Mouse (Mus musculus) urinary bladder, adult 2 months (tissue): ENCODE data around the gene Igsf10. TPM values are rescaled to one million over a fixed set of nuclear protein-coding genes. Genes with fewer than 3 reads are reported as not detected.

Experiments
- DNase-seq: peaks from one replicate; pipeline ENCODE4 v3.0.0; 2022; ENCODE audit warnings: low spot score
- polyA plus RNA-seq: library from polyadenylated mRNA; depleted of rRNA; stranded (reverse); fragments of >200 nt; gene quantifications from 2 replicates; pipeline ENCODE4 v1.2.3, GENCODE M21; 2012; rRNA removed

The Igsf10 gene
- polyA plus RNA-seq, 1 experiment = 7.0 TPM

- no peak for DNase-seq
These were observed 53.6 kb downstream of the Igsf10 start for GRCm38 (mm10) chr3:59290551-59290950.

GRCm38 (mm10) chr3:59278620-59279019, 65.6 kb downstream of the Igsf10 start:
- DNase-seq = no peak

GRCm38 (mm10) chr3:59278254-59278533, 66.0 kb downstream of the Igsf10 start:
- no peak for DNase-seq

GRCm38 (mm10) chr3:59277502-59278253, 66.5 kb downstream of the Igsf10 start:
- no peak for DNase-seq

- no peak for DNase-seq
These were observed 73.4 kb downstream of the Igsf10 start for GRCm38 (mm10) chr3:59270811-59271210.

Other genes starting within 250 kb of the Igsf10 start
- 0.51 and 0.56 TPM in 2 replicates for gene Gpr171, start 242.6 kb downstream of the Igsf10 start, polyA plus RNA-seq
- gene P2ry14, start 190.8 kb downstream of the Igsf10 start, polyA plus RNA-seq = 2.0 and 2.8 TPM in 2 replicates
- gene Gpr87, start 149.3 kb downstream of the Igsf10 start, polyA plus RNA-seq = 13.8 and 20.4 TPM in 2 replicates
- gene P2ry13, start 133.5 kb downstream of the Igsf10 start, polyA plus RNA-seq = 3.3 and 4.3 TPM in 2 replicates
- 3.3 and 4.0 TPM in 2 replicates for gene P2ry12, start 81.5 kb downstream of the Igsf10 start, polyA plus RNA-seq